Mouse (Mus musculus) heart, embryonic 14.5 days (tissue): ENCODE results near the gene Lamb2. TPM values are rescaled to one million over a fixed set of nuclear protein-coding genes. Genes with fewer than 3 reads are reported as not detected.
A peak's percentile ranks its signal among the peaks of the same experiment; 100 is the strongest.

ENCODE experiments used
- ATAC-seq: fragments of 200-750 bp; cut with Nextera tagmentation; 2 replicates; pipeline ENCODE4 v1.8.0; 2017; ENCODE audit warnings: low read depth, moderate TSS enrichment; ENCODE audit not compliant: insufficient number of reproducible peaks, insufficient read depth, low FRiP score
- H3K27ac ChIP-seq, 2 experiments: fragments of 200-500 bp in 1 of 2; fragments of 300-500 bp in 1 of 2; sonication (generic) in 1 of 2; replicated peaks in 1 of 2; 2 replicates each; pipeline ENCODE4 v1.5.1; 2012 to 2014; ENCODE audit warnings: low read depth in 2 of 2, low read length in 2 of 2, control low read depth in 1 of 2, mild to moderate bottlenecking in 1 of 2, mixed read lengths in 1 of 2; ENCODE audit not compliant: control insufficient read depth in 1 of 2, insufficient read depth in 1 of 2
- H3K27me3 ChIP-seq: fragments of 300-500 bp; sonication (generic); 2 replicates; pipeline ENCODE4 v1.6.1; 2014; ENCODE audit warnings: mild to moderate bottlenecking, low read length, control low read depth; ENCODE audit not compliant: control insufficient read depth, insufficient read depth
- H3K36me3 ChIP-seq: fragments of 300-500 bp; sonication (generic); 2 replicates; pipeline ENCODE4 v1.6.1; 2014; ENCODE audit warnings: mild to moderate bottlenecking, control low read depth, low read length, mixed read lengths; ENCODE audit not compliant: control insufficient read depth, insufficient read depth
- H3K4me1 ChIP-seq, 2 experiments: fragments of 200-500 bp in 1 of 2; fragments of 300-500 bp in 1 of 2; sonication (generic) in 1 of 2; 2 replicates each; pipeline ENCODE4 v1.6.1; 2012 to 2014; ENCODE audit warnings: low read length in 2 of 2, control low read depth in 1 of 2, mixed read lengths in 1 of 2; ENCODE audit not compliant: control insufficient read depth in 2 of 2, insufficient read depth in 2 of 2
- H3K4me2 ChIP-seq: fragments of 300-500 bp; sonication (generic); 2 replicates; pipeline ENCODE4 v1.6.1; 2014; ENCODE audit warnings: mild to moderate bottlenecking, low read length
- H3K4me3 ChIP-seq, 2 experiments: fragments of 200-500 bp in 1 of 2; fragments of 300-500 bp in 1 of 2; sonication (generic) in 1 of 2; 2 replicates each; pipeline ENCODE4 v1.5.1; 2012 to 2014; ENCODE audit warnings: low read length in 2 of 2, mild to moderate bottlenecking in 2 of 2, control low read depth in 1 of 2, low read depth in 1 of 2, moderate library complexity in 1 of 2; ENCODE audit not compliant: control insufficient read depth in 1 of 2, insufficient read depth in 1 of 2
- H3K9ac ChIP-seq: fragments of 300-500 bp; sonication (generic); 2 replicates; pipeline ENCODE4 v1.6.1; 2014; ENCODE audit warnings: mild to moderate bottlenecking, low read length
- H3K9me3 ChIP-seq: fragments of 300-500 bp; sonication (generic); 2 replicates; pipeline ENCODE4 v1.6.1; 2016; ENCODE audit warnings: low read length, control low read depth; ENCODE audit not compliant: control insufficient read depth
- WGBS: fragments of 180-500 bp; shearing (Covaris S2); extraction: QIAGEN DNeasy Blood & Tissue Kit; methylation state at CpG from one replicate; pipeline ENCODE4 v1.1.7; 2014; 5-methylcytosine and 5-hydroxymethylcytosine counted together
- polyA plus RNA-seq: library from polyadenylated mRNA; unstranded; fragments of >200 nt; fragmentation: Nextera tagmentation; extraction: Ambion mirVana; gene quantifications from 2 replicates; pipeline ENCODE4 v1.2.1, GENCODE M21; 2014

Gene Lamb2
- polyA plus RNA-seq, 1 experiment from 2014 or later, result 41.5 TPM

DNA sequence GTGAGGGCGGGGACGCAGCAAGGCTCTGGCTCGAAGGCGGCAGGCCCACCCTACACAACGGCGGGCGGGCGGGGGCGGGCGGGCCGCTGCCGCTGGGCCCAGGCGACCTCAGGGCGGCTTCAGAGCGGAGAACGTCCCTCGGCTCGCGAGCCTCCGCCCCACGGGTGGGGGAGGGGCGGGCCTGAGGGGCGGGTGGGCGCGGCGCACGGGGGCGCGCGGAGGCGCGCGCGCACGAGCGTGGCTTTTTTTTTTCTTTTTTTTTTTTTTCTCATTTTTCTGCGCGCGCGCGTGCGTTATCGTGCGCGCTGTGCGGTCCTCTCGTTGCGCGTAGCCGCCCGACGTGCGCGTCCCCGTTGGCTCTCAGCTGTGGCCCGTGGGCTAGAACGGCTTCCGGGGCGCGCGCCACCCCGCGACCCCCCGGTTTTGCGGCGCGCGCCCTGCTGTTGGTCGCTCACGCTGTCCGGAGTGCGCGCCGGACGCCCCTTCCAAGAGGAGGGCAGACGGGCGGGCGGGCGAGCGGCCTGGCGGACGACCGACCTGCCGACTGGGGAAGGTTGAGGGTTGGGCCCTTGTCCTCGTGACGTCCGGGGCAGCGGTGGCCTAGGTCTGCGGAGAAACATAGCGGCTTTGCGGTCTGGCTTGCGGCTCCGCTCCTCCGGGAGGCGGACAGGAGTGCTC is 37.9 kb downstream of the Lamb2 start:
- Histone ChIP-seq H3K4me3 (peak overlapping the region; percentile 79 to 98), H3K4me1 (peaks cover 0 to 25% of the 10 kb centered on the region in 2 experiments; a peak in 2 of 4 replicates), H3K36me3 (peaks cover 42% of the 10 kb centered on the region), H3K4me2 (peak overlapping the region; percentile 85), H3K9me3 (no peaks in the 10 kb centered on the region), H3K9ac (peak overlapping the region; percentile 99), H3K27ac (peak overlapping the region; percentile 98 to 99), H3K27me3 (no peaks in the 10 kb centered on the region)
- peak; percentile 82 for ATAC-seq
- WGBS, result under 1% methylated on average over 67 of the region's 95 CpGs

DNA sequence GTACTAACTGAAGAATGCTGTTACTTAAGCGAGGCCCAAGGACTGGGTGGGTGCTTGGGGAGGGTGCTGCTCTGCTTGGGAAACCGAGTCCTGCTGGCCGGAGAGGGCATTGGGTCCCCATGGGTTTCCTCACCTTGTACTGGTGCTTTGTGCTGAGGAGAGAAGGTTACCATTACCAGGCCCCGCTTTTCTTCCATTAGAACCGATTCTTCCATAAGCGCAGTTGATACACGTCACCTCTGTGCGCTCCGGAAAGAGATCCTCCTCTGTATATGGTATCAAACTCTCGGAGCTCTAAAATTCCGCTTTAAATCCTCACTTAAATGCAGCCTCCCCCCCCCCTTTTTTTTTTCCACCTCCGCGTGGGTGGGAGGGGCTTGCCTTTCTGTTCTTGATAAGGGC is 38.4 kb downstream of the Lamb2 start:
- peak overlapping the region; percentile 79 to 98 for H3K4me3 ChIP-seq
- no peaks in the 10 kb centered on the region for H3K27me3 ChIP-seq
- peaks cover 36% of the 10 kb centered on the region for H3K36me3 ChIP-seq
- peak; percentile 2; the same call in 1 of the 2 replicates for ATAC-seq
- peak overlapping the region; percentile 99 for H3K9ac ChIP-seq
- H3K9me3 ChIP-seq, result no peaks in the 10 kb centered on the region
- WGBS, result 0% methylated on average over 13 of the region's 13 CpGs
- H3K27ac ChIP-seq, result peak overlapping the region; percentile 88 to 99
- H3K4me1 ChIP-seq, result peaks cover 0 to 25% of the 10 kb centered on the region in 2 experiments; a peak in 2 of 4 replicates
- H3K4me2 ChIP-seq, result peak overlapping the region; percentile 85

DNA sequence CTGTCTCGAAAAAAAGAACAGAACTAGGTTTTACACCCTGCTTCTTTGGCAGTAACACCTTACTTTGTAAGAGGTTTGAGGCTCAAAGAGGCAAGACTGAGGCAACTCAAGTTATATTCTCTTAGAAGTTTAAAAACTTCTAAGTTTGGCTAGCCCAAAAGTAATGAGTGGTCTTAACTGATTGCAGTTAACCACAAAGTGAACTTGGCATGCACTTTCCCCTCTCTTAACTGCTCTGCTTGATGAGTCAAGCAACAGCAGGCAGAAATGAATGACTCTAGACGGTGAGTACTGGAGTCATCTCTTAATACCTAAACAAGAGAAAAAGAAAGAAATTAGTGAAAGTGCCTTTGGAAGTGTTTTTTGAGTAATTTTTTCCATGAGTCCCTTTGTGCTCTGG is 42.1 kb downstream of the Lamb2 start:
- Histone ChIP-seq H3K9me3 (no peaks in the 10 kb centered on the region), H3K27ac (no peak overlapping the region), H3K9ac (no peak overlapping the region), H3K4me2 (no peak overlapping the region), H3K4me1 (peaks cover 0 to 18% of the 10 kb centered on the region in 2 experiments; a peak in 2 of 4 replicates), H3K27me3 (no peaks in the 10 kb centered on the region), H3K4me3 (no peak overlapping the region), H3K36me3 (peaks cover 7% of the 10 kb centered on the region)
- no peak for ATAC-seq
- 75% methylated on average over 2 of the region's 2 CpGs for WGBS

GRCm38 (mm10) chr9:108523341-108523740 is 43.8 kb downstream of the Lamb2 start:
- Histone ChIP-seq H3K27me3 (no peaks in the 10 kb centered on the region), H3K4me3 (no peak overlapping the region), H3K9ac (no peak overlapping the region), H3K9me3 (no peaks in the 10 kb centered on the region), H3K4me2 (no peak overlapping the region), H3K27ac (no peak overlapping the region), H3K36me3 (peaks cover 13% of the 10 kb centered on the region), H3K4me1 (peaks cover 0 to 18% of the 10 kb centered on the region in 2 experiments; a peak in 2 of 4 replicates)
- WGBS, result 93% methylated on average over 4 of the region's 4 CpGs
- ATAC-seq, result no peak

GRCm38 (mm10) chr9:108525400-108525799 is 45.9 kb downstream of the Lamb2 start:
- H3K4me2 ChIP-seq, result no peak overlapping the region
- no peak for ATAC-seq
- H3K27me3 ChIP-seq, result no peaks in the 10 kb centered on the region
- no peak overlapping the region for H3K27ac ChIP-seq
- H3K9me3 ChIP-seq, result no peaks in the 10 kb centered on the region
- no peak overlapping the region for H3K4me3 ChIP-seq
- H3K4me1 ChIP-seq, result peaks cover 0 to 8% of the 10 kb centered on the region in 2 experiments; a peak in 2 of 4 replicates
- H3K36me3 ChIP-seq, result peaks cover 28% of the 10 kb centered on the region
- WGBS, result 81% methylated on average over 3 of the region's 3 CpGs
- no peak overlapping the region for H3K9ac ChIP-seq

- 76% methylated on average over 1 of the region's 1 CpGs for WGBS
- H3K4me2 ChIP-seq, result no peak overlapping the region
- no peak for ATAC-seq
- H3K27me3 ChIP-seq, result no peaks in the 10 kb centered on the region
- no peaks in the 10 kb centered on the region for H3K4me1 ChIP-seq
- no peaks in the 10 kb centered on the region for H3K9me3 ChIP-seq
- no peak overlapping the region for H3K27ac ChIP-seq
- peaks cover 84% of the 10 kb centered on the region for H3K36me3 ChIP-seq
- H3K4me3 ChIP-seq, result no peak overlapping the region
- H3K9ac ChIP-seq, result no peak overlapping the region
Observed at GRCm38 (mm10) chr9:108530954-108531353, 51.4 kb downstream of the Lamb2 start.

DNA sequence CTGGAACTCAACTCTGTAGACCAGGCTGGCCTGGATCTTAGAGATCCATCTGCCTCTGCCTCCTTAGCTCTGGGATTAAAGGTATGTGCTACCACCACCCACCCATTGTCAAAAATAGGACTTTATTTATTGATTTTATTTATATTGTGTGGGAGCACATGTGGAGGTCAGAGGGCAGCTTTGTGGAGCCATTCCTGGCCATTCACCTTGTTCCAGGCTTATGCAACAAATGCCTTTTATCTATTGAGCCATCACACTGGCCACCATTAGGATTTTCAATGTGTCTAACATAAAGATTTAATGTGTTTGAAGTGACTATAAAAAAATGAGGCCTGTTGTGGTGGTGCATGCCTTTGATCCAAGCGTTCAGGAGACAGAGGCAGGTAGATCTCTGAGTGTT is 52.0 kb downstream of the Lamb2 start:
- Histone ChIP-seq H3K4me2 (no peak overlapping the region), H3K9ac (no peak overlapping the region), H3K27ac (no peak overlapping the region), H3K4me1 (no peaks in the 10 kb centered on the region), H3K9me3 (no peaks in the 10 kb centered on the region), H3K27me3 (no peaks in the 10 kb centered on the region), H3K4me3 (no peak overlapping the region), H3K36me3 (peaks cover 89% of the 10 kb centered on the region)
- 92% methylated on average over 1 of the region's 1 CpGs for WGBS
- no peak for ATAC-seq
